Mouse (Mus musculus) liver, postnatal 0 days (tissue): ENCODE measurements around the gene Cdh8. TPM values are rescaled to one million over a fixed set of nuclear protein-coding genes. Genes with fewer than 3 reads are reported as not detected.

Source experiments
- ATAC-seq: fragments of 200-750 bp; cut with Nextera tagmentation; 2 replicates; pipeline ENCODE4 v1.8.0; 2017; ENCODE audit warnings: mild to moderate bottlenecking, moderate library complexity
- DNase-seq: peaks from one replicate; pipeline ENCODE4 v3.0.0-alpha.2; 2016
- H3K27ac ChIP-seq: fragments of 300-500 bp; sonication (generic); 2 replicates; pipeline ENCODE4 v1.5.1; 2014; ENCODE audit warnings: antibody characterized with exemption, moderate library complexity, mild to moderate bottlenecking, low read depth
- H3K27me3 ChIP-seq: fragments of 300-500 bp; sonication (generic); 2 replicates; pipeline ENCODE4 v1.6.1; 2014; ENCODE audit warnings: low read length, control low read depth, mixed read lengths; ENCODE audit not compliant: insufficient read depth
- H3K36me3 ChIP-seq: fragments of 300-500 bp; sonication (generic); replicated peaks from 2 replicates; pipeline ENCODE4 v1.6.1; 2014; ENCODE audit warnings: mild to moderate bottlenecking, control low read depth, low read length, moderate library complexity, mixed read lengths; ENCODE audit not compliant: insufficient read depth
- H3K4me1 ChIP-seq: fragments of 300-500 bp; sonication (generic); 2 replicates; pipeline ENCODE4 v1.6.1; 2014; ENCODE audit warnings: antibody characterized with exemption, mild to moderate bottlenecking, control low read depth; ENCODE audit not compliant: insufficient read depth
- H3K4me2 ChIP-seq: fragments of 300-500 bp; sonication (generic); 2 replicates; pipeline ENCODE4 v1.6.1; 2014; ENCODE audit warnings: low read depth, mild to moderate bottlenecking, low read length, moderate library complexity, mixed read lengths
- H3K4me3 ChIP-seq: fragments of 300-500 bp; sonication (generic); 2 replicates; pipeline ENCODE4 v1.5.1; 2014; ENCODE audit warnings: low read depth, low read length
- H3K9ac ChIP-seq: fragments of 300-500 bp; sonication (generic); replicated peaks from 2 replicates; pipeline ENCODE4 v1.6.1; 2014; ENCODE audit warnings: mild to moderate bottlenecking, moderate library complexity
- H3K9me3 ChIP-seq: fragments of 300-500 bp; sonication (generic); 2 replicates; pipeline ENCODE4 v1.6.1; 2016; ENCODE audit warnings: mild to moderate bottlenecking, control low read depth, low read length, mixed read lengths
- CTCF ChIP-seq: sonication (generic); IDR thresholded peaks from 2 replicates; pipeline ENCODE4 v1.5.1; 2016; ENCODE audit warnings: antibody characterized with exemption, low read depth
- EP300 ChIP-seq: IDR thresholded peaks from 2 replicates; pipeline ENCODE4 v1.6.1; 2016; ENCODE audit warnings: antibody characterized with exemption, low read depth, mild to moderate bottlenecking
- WGBS: fragments of 180-500 bp; shearing (Covaris S2); extraction: QIAGEN DNeasy Blood & Tissue Kit; methylation state at CpG from one replicate; pipeline ENCODE4 v1.1.7; 2014; ENCODE audit not compliant: insufficient replicate concordance; 5-methylcytosine and 5-hydroxymethylcytosine counted together
- polyA plus RNA-seq: library from polyadenylated mRNA; unstranded; fragments of >200 nt; fragmentation: Nextera tagmentation; extraction: Ambion mirVana; gene quantifications from 2 replicates; pipeline ENCODE4 v1.2.1, GENCODE M21; 2015

Gene Cdh8
- polyA plus RNA-seq = not detected in 2 replicates

- TF ChIP-seq EP300 (no peak), CTCF (no peak)
- peaks cover 27% of the 10 kb centered on the region for H3K27me3 ChIP-seq
- H3K36me3 ChIP-seq = no peaks in the 10 kb centered on the region
- no peak for DNase-seq
- no peaks in the 10 kb centered on the region for H3K9me3 ChIP-seq
- no peak within 1 kb of the TSS for H3K9ac ChIP-seq
- H3K4me2 ChIP-seq = no peak within 1 kb of the TSS; the same call in 1 of the 2 replicates
- H3K27ac ChIP-seq = no peak within 1 kb of the TSS
- 3% methylated on average over 58 of the region's 58 CpGs for WGBS
- H3K4me1 ChIP-seq = no peaks in the 10 kb centered on the region
- ATAC-seq = no peak
- no peak within 1 kb of the TSS for H3K4me3 ChIP-seq
Observed at GRCm38 (mm10) chr8:99415966-99416781, at the start of gene Cdh8. Cdh8 (minus strand) TSS chr8:99416471.

DNA sequence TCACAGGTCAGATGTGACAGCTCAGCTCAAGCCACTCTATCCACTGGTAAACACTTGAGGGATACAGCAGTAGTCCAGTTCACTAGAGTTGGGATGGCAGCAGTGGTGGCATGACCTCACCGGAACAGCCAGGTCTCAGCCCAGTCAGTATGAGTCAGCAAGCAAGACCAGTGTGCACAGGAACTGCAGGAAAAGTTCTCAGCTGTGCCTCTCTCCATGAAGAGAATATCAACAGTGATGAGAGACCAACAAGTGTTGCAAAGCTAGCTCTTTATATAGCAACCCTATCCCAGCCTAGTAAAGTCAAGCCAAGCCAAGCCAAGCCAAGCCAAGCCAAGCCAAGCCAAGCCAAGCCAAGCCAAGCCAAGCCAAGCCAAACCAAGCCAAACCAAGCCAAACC is 30.2 kb upstream of the Cdh8 start:
- no peaks in the 10 kb centered on the region for H3K36me3 ChIP-seq
- no peaks in the 10 kb centered on the region for H3K4me1 ChIP-seq
- 75% methylated on average over 1 of the region's 1 CpGs for WGBS
- H3K27ac ChIP-seq = no peak overlapping the region
- ATAC-seq (no peak), DNase-seq (no peak)
- no peak overlapping the region for H3K9ac ChIP-seq
- no peaks in the 10 kb centered on the region for H3K9me3 ChIP-seq
- H3K4me2 ChIP-seq = no peak overlapping the region
- TF ChIP-seq EP300 (no peak), CTCF (no peak)
- H3K4me3 ChIP-seq = no peak overlapping the region
- no peaks in the 10 kb centered on the region for H3K27me3 ChIP-seq

DNA sequence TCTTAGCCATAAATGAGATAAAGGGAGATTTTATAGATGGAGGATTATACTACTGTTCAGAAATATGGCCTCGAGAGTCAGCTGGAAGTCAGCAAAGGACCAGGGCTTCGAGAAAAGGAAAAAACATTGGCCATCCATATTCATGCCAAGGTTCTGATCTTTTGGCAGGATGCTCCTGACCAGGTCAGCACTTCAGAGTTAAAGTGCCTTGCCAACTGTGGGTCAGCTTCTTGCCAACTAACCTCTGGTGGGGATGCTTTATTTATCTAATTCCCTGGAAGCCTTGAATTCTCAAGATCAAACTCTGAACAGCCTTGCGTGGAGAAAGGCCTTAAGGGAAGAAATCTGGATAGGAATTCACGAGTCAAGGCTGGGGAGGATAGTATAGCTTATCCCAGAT is 9.6 kb upstream of the Cdh8 start:
- no peak overlapping the region for H3K4me3 ChIP-seq
- no peak overlapping the region for H3K27ac ChIP-seq
- no peak for ATAC-seq
- H3K4me1 ChIP-seq = no peaks in the 10 kb centered on the region
- 60% methylated on average over 4 of the region's 4 CpGs for WGBS
- TF ChIP-seq EP300 = no peak
- TF ChIP-seq CTCF = no peak
- no peaks in the 10 kb centered on the region for H3K9me3 ChIP-seq
- no peaks in the 10 kb centered on the region for H3K36me3 ChIP-seq
- no peak overlapping the region for H3K4me2 ChIP-seq
- no peaks in the 10 kb centered on the region for H3K27me3 ChIP-seq
- no peak for DNase-seq
- H3K9ac ChIP-seq = no peak overlapping the region

- 27% methylated on average over 7 of the region's 7 CpGs for WGBS
- Histone ChIP-seq H3K4me3 (no peak overlapping the region), H3K36me3 (no peaks in the 10 kb centered on the region), H3K4me2 (no peak overlapping the region), H3K9me3 (no peaks in the 10 kb centered on the region), H3K9ac (no peak overlapping the region), H3K27me3 (peaks cover 7% of the 10 kb centered on the region), H3K27ac (no peak overlapping the region), H3K4me1 (no peaks in the 10 kb centered on the region)
- ATAC-seq = no peak
- TF ChIP-seq EP300 (no peak), CTCF (no peak)
- no peak for DNase-seq
Observed at GRCm38 (mm10) chr8:99421516-99421915, 5.2 kb upstream of the Cdh8 start.

- no peak for ATAC-seq
- Histone ChIP-seq H3K27me3 (peaks cover 25% of the 10 kb centered on the region), H3K27ac (no peak overlapping the region), H3K36me3 (no peaks in the 10 kb centered on the region), H3K4me3 (no peak overlapping the region), H3K9ac (no peak overlapping the region), H3K4me1 (no peaks in the 10 kb centered on the region), H3K4me2 (no peak overlapping the region), H3K9me3 (no peaks in the 10 kb centered on the region)
- no peak for DNase-seq
- TF ChIP-seq CTCF (no peak), EP300 (no peak)
- WGBS = 74% methylated on average over 4 of the region's 4 CpGs
Observed at GRCm38 (mm10) chr8:99419726-99420125, 3.5 kb upstream of the Cdh8 start.

GRCm38 (mm10) chr8:99417456-99417855 is 1.2 kb upstream of the Cdh8 start:
- ATAC-seq (no peak), DNase-seq (no peak)
- H3K4me2 ChIP-seq = no peak overlapping the region
- no peak overlapping the region for H3K4me3 ChIP-seq
- no peak for TF ChIP-seq CTCF
- no peak for TF ChIP-seq EP300
- H3K27me3 ChIP-seq = peaks cover 27% of the 10 kb centered on the region
- H3K9me3 ChIP-seq = no peaks in the 10 kb centered on the region
- H3K27ac ChIP-seq = no peak overlapping the region
- H3K36me3 ChIP-seq = no peaks in the 10 kb centered on the region
- no peaks in the 10 kb centered on the region for H3K4me1 ChIP-seq
- H3K9ac ChIP-seq = no peak overlapping the region
- 49% methylated on average over 7 of the region's 7 CpGs for WGBS
